Mouse (Mus musculus): ENCODE measurements at regions not wholly inside any gene's neighbourhood (a gene's known extent, or its start where the extent isn't known, plus 50 kb on each side); places are given as distances from the start of the nearest gene placed in this dataset.
A peak's percentile ranks its signal among the peaks of the same experiment; 100 is the strongest.

- DNase-seq, result no peak
- intact Hi-C loops (cut with DNase I), result no loop called here
Observed at GRCm38 (mm10) chr11:114552176-114552575, 116.1 kb upstream of the Rpl38 start.

- DNase-seq, result no peak
- intact Hi-C loops (cut with DNase I), result no loop called here
Observed at GRCm38 (mm10) chr11:114551262-114551661, 117.1 kb upstream of the Rpl38 start.

GRCm38 (mm10) chr11:114548658-114549057, 119.7 kb upstream of the Rpl38 start:
- no peak for DNase-seq
- intact Hi-C loops (cut with DNase I), result no loop called here

- intact Hi-C loops (cut with DNase I), result no loop called here
- no peak for DNase-seq
Observed at GRCm38 (mm10) chr11:114544212-114544611, 124.1 kb upstream of the Rpl38 start.

GRCm38 (mm10) chr11:114542167-114542566, 126.2 kb upstream of the Rpl38 start:
- intact Hi-C loops (cut with DNase I), result no loop called here
- no peak for DNase-seq

GRCm38 (mm10) chr11:114540503-114540902, 127.8 kb upstream of the Rpl38 start:
- DNase-seq, result no peak
- intact Hi-C loops (cut with DNase I), result no loop called here

- DNase-seq, result no peak
- intact Hi-C loops (cut with DNase I), result no loop called here
Observed at GRCm38 (mm10) chr11:114536616-114537493, 131.5 kb upstream of the Rpl38 start.

- DNase-seq, result no peak
- intact Hi-C loops (cut with DNase I), result no loop called here
Observed at GRCm38 (mm10) chr11:114535900-114536299, 132.4 kb upstream of the Rpl38 start.

GRCm38 (mm10) chr11:114534436-114534835, 133.9 kb upstream of the Rpl38 start:
- no peak for DNase-seq
- intact Hi-C loops (cut with DNase I), result no loop called here

GRCm38 (mm10) chr11:114531241-114531765, 137.0 kb upstream of the Rpl38 start:
- intact Hi-C loops (cut with DNase I), result no loop called here
- no peak for DNase-seq

GRCm38 (mm10) chr11:114528937-114529772, 139.2 kb upstream of the Rpl38 start:
- no peak for DNase-seq
- intact Hi-C loops (cut with DNase I), result no loop called here

GRCm38 (mm10) chr11:114523444-114524238, 144.7 kb upstream of the Rpl38 start:
- intact Hi-C loops (cut with DNase I), result loop anchor here (5.0 kb wide), 1 partner anchor 114 kb away; no protein-coding TSS in a partner anchor
- peak; percentile 46 to 64 for DNase-seq

- DNase-seq, result no peak
- intact Hi-C loops (cut with DNase I), result no loop called here
Observed at GRCm38 (mm10) chr11:114515278-114515677, 153.0 kb upstream of the Rpl38 start.

- intact Hi-C loops (cut with DNase I), result no loop called here
- DNase-seq, result no peak
Observed at GRCm38 (mm10) chr11:114514126-114514525, 154.2 kb upstream of the Rpl38 start.

GRCm38 (mm10) chr11:114513446-114513845, 154.9 kb upstream of the Rpl38 start:
- intact Hi-C loops (cut with DNase I), result no loop called here
- no peak for DNase-seq

GRCm38 (mm10) chr11:114511994-114512393, 156.3 kb upstream of the Rpl38 start:
- no peak for DNase-seq
- intact Hi-C loops (cut with DNase I), result no loop called here

GRCm38 (mm10) chr11:114502562-114502961, 165.8 kb upstream of the Rpl38 start:
- intact Hi-C loops (cut with DNase I), result no loop called here
- DNase-seq, result no peak

GRCm38 (mm10) chr11:114501869-114502540, 166.3 kb upstream of the Rpl38 start:
- DNase-seq, result no peak
- intact Hi-C loops (cut with DNase I), result no loop called here

GRCm38 (mm10) chr11:114500416-114500815, 167.9 kb upstream of the Rpl38 start:
- DNase-seq, result no peak
- intact Hi-C loops (cut with DNase I), result no loop called here

GRCm38 (mm10) chr11:114499665-114500064, 168.7 kb upstream of the Rpl38 start:
- intact Hi-C loops (cut with DNase I), result no loop called here
- DNase-seq, result no peak
